Mouse (Mus musculus) midbrain, embryonic 10.5 days (tissue): ENCODE measurements at regions not wholly inside any gene's neighbourhood (a gene's known extent, or its start where the extent isn't known, plus 50 kb on each side); places are given as distances from the start of the nearest gene placed in this dataset.

Source experiments
- DNase-seq: peaks from one replicate; pipeline ENCODE4 v3.0.0-alpha.2; 2017; ENCODE audit warnings: low spot score
- H3K27ac ChIP-seq: fragments of 300-500 bp; sonication (generic); replicated peaks from 2 replicates; pipeline ENCODE4 v1.5.1; 2016; ENCODE audit warnings: mild to moderate bottlenecking
- H3K27me3 ChIP-seq: fragments of 300-500 bp; sonication (generic); 2 replicates; pipeline ENCODE4 v1.6.1; 2016; ENCODE audit warnings: low read depth, mild to moderate bottlenecking; ENCODE audit not compliant: poor library complexity, severe bottlenecking
- H3K36me3 ChIP-seq: fragments of 300-500 bp; sonication (generic); 2 replicates; pipeline ENCODE4 v1.6.1; 2016; ENCODE audit warnings: mild to moderate bottlenecking, moderate library complexity
- H3K4me1 ChIP-seq: fragments of 300-500 bp; sonication (generic); 2 replicates; pipeline ENCODE4 v1.6.1; 2016
- H3K4me3 ChIP-seq: fragments of 300-500 bp; sonication (generic); 2 replicates; pipeline ENCODE4 v1.5.1; 2016; ENCODE audit warnings: mild to moderate bottlenecking, moderate library complexity
- H3K9me3 ChIP-seq: fragments of 300-500 bp; sonication (generic); replicated peaks from 2 replicates; pipeline ENCODE4 v1.6.1; 2016; ENCODE audit warnings: mild to moderate bottlenecking
- WGBS: fragments of 180-500 bp; shearing (Covaris S2); methylation state at CpG from one replicate; pipeline ENCODE4 v1.1.7; 2016; 5-methylcytosine and 5-hydroxymethylcytosine counted together

DNA sequence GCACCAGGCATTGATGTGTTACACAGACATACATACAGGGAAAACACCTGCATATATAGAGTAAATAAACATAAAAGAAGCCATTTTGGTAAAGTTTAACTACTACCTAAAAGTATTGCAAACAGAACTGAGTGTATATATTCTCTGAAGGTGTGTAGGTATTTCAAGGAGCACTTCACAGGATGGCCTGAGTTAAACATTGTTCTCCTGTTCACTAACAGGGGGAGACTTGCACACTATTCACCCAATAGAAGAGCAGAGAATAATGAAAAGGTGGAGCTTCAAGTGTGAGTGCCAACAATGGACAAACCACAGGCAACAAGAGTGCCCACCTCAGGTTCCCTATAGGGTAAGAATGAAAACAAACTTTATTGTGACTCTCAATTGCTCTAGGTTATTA, 347.7 kb downstream of the Oca2 start:
- DNase-seq: no peak
- no peaks in the 10 kb centered on the region for H3K36me3 ChIP-seq
- no peaks in the 10 kb centered on the region for H3K9me3 ChIP-seq
- H3K27me3 ChIP-seq: no peaks in the 10 kb centered on the region
- peaks cover 13% of the 10 kb centered on the region for H3K4me1 ChIP-seq
- no peak overlapping the region for H3K4me3 ChIP-seq
- no peak overlapping the region for H3K27ac ChIP-seq

DNA sequence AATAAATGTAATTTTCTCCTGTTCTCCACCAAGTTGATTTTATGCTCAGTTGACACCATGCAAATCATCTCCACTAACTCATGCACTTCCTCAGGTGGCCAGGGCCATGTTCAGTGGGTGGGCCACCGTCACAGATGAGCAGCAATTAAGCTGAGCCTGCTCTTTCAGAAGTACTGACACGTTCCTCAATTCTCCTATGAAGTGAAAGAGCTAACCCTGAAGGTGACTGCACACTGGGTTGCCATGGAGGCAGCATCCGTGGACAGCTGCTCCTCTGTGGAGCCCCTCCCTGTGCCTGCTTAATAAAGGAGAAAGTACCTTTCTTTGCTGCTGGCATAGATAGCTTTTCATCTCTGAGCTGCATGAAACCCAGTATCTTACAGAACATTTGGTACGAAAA, 351.3 kb downstream of the Oca2 start:
- WGBS: 46% methylated on average over 4 of the region's 4 CpGs
- Histone ChIP-seq H3K4me3 (no peak overlapping the region), H3K27ac (no peak overlapping the region), H3K36me3 (no peaks in the 10 kb centered on the region), H3K9me3 (no peaks in the 10 kb centered on the region), H3K27me3 (no peaks in the 10 kb centered on the region), H3K4me1 (peaks cover 13% of the 10 kb centered on the region)
- DNase-seq: peak; percentile 17

DNA sequence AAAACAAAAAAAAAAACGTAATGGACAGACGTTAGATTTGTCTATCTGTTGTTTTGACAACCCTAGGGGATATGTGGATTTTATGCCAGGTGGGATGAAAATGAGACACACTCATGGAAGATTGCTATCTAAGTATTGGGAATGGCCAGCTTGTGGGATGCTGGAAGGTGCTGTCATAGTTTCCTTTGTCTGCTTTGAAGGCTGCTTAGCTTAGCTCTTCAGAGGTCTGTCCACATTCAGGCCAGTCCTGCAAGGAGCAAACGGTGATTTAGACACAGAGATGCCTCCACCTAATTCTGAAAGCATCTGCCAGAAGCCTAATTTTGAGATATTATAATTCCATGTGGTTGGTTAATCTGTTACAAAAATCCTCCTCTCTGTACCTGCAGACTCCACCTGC, 351.8 kb downstream of the Oca2 start:
- H3K27ac ChIP-seq: no peak overlapping the region
- H3K9me3 ChIP-seq: no peaks in the 10 kb centered on the region
- no peak for DNase-seq
- H3K27me3 ChIP-seq: no peaks in the 10 kb centered on the region
- H3K4me3 ChIP-seq: no peak overlapping the region
- H3K36me3 ChIP-seq: no peaks in the 10 kb centered on the region
- peaks cover 13% of the 10 kb centered on the region for H3K4me1 ChIP-seq
- 72% methylated on average over 3 of the region's 3 CpGs for WGBS

DNA sequence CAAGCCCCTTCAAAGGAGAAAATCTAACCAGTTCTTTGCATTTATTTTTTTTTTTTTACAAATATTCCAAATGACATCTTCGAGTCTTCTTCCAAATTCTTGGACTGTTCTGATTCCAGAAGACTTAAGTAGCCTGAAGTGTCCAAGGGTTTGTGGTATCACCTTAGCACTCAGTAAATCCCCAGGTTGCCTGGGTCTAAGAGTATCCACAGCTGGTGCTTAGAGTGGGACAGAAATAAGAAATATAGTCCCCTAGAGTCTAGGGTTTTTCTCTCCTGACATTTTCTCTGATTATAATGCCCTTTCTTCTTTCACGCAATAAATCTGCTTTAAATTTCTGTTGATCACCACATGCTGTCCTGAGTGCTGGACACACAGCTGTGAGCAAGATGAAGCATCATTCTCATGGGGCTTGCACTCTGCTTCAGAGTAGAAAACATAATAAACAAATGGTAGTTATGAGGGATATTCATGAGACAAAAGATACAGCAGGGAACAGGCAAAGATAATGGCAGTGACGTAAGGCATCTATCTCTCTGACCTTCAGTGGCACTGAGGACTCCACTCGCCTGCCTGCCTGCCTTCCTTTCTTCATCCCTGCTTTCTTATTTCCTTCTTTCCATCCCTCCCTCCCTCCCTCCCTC, 358.5 kb downstream of the Oca2 start:
- Histone ChIP-seq H3K4me3 (no peak overlapping the region), H3K9me3 (no peaks in the 10 kb centered on the region), H3K27me3 (no peaks in the 10 kb centered on the region), H3K4me1 (no peaks in the 10 kb centered on the region), H3K27ac (no peak overlapping the region), H3K36me3 (no peaks in the 10 kb centered on the region)
- 76% methylated on average over 4 of the region's 4 CpGs for WGBS
- DNase-seq: no peak
